Mouse (Mus musculus) heart, postnatal 0 days (tissue): ENCODE results near the gene Nckap5.

Experiments
- CTCF ChIP-seq: IDR thresholded peaks from 2 replicates; pipeline ENCODE4 v1.5.1; 2016; ENCODE audit warnings: antibody characterized with exemption, control low read depth, low read depth
- EP300 ChIP-seq: IDR thresholded peaks from 2 replicates; pipeline ENCODE4 v1.6.1; 2016; ENCODE audit warnings: antibody characterized with exemption, low read depth

DNA sequence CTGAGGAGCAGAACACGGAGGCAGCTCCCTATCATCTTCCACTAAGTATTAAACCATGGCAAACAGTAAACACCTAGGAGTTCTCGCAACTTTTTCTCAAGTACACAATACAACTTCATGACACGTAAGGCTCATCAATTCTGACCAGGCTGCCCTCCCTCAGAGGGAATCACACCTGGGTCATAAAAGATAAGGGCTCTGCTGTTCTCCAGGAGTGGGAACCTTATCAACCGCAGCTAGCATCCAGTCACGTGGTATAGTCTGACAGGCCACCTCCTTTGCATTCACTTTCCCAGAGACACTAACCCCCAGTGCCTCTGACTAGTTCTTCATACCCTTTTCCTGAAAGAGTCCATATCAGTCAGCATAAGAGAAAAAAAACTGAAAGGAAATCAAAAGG is 179.8 kb downstream of the Nckap5 start:
- no peak for TF ChIP-seq CTCF
- no peak for TF ChIP-seq EP300
